Mouse (Mus musculus): ENCODE results near the gene Epb41l5. TPM values are rescaled to one million over a fixed set of nuclear protein-coding genes. Genes with fewer than 3 reads are reported as not detected.

The Epb41l5 gene
- total RNA-seq (2021), result 1 to 10 TPM; 6.0 to 8.0 TPM

DNA sequence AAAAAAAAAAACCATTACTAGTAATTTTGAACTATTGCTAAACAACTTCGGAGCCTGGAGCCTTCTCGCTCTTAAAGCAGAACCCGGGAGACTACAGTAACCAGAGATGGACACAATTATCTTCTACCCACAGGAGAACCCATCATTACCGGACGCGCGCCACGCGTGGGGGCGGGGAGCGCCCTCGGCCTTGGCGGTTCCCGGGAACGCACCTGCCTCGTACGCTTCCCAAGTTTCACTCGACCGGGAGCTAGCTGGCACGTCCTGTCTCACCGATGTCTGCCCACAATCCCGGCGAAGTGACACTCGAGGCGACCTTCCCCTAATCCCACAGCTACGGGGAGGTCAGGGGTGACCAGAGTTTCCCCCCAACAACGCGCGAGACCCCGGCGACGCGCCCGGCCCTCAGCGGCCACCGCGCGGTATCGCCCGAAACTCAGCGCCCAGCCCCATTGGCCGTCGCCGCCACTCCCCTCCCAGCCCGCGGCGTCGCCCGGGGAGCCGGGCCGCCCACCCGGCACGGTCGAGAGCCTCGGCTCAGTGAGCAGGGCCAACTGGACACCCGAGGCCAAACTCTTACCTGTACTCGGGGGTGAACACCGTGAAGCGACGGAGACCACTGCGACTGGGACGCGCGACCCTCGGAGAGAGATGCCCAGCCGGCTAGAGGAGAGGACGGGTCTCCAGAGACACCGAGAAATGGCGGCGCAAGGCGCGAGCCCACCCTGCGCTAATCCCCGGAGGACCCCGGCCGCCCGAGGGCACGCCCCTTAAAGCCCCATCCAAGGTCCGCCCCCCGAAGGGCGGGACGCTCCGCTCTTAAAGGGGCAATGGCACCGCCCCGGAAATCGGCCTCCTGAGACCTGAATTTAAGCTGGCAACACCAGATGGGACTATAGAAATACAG lies at the start of gene Epb41l5:
Gene Epb41l5 (minus strand): TSS at position 796 of the 907 bp plus-strand sequence.
- intact Hi-C loops (cut with DNase I), result no loop called here
- peak; percentile 67 to 71 for DNase-seq (ENCODE audit: low spot score in 2 of 2)

DNA sequence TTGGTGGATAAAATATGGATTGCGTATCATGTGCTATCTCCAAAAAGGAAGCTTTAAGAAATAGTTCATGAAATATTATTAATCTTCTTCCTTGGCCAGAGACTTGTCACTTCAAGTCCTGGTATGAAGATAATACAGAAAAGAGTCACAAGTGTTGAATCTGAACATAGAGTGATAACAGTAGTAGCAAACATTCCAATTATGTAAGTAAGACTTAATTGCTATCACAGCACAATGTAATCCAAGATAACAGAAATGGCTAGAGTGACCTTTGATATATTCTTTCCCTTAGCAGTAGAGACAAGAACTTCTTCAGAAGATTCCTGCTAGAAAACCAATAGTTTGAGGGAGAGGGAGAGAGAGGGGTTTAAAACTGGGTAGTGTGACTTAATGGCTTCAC lies 48.1 kb upstream of the Epb41l5 start:
- intact Hi-C loops (cut with DNase I), result no loop called here
- no peak for DNase-seq (ENCODE audit: low spot score in 2 of 2)

DNA sequence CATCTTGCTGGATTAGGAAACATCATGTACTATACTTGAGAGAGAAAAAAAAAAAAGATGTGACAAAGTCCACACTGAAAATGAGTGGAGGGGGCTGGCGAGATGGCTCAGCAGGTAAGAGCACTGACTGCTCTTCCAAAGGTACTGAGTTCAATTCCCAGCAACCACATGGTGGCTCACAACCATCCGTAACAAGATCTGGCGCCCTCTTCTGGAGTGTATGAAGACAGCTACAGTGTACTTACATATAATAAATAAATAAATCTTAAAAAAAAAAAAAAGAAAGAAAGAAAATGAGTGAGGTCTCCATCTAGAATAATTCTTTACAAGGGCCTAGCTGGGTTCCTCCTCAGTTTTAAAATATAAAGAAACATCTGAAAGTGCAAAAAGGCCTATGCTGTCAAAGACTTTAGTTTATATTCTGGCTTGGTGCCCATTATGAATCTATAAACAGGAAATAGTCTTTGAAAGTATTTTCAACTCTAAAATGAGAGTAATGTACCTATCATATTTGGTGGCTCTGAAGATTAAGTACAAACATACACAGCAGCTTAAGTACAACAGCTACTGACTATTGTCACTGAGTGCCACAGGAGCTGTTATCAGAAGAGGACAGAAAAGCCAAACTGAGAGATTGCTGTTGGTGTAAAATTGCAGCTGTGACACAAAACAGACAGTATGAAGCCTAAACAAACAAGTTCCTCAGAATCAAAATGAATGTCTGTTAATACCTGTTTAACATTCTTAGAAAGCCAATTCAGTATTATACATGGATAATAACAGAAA lies 37.2 kb upstream of the Epb41l5 start:
- DNase-seq (ENCODE audit: low spot score in 2 of 2), result no peak
- intact Hi-C loops (cut with DNase I), result no loop called here

DNA sequence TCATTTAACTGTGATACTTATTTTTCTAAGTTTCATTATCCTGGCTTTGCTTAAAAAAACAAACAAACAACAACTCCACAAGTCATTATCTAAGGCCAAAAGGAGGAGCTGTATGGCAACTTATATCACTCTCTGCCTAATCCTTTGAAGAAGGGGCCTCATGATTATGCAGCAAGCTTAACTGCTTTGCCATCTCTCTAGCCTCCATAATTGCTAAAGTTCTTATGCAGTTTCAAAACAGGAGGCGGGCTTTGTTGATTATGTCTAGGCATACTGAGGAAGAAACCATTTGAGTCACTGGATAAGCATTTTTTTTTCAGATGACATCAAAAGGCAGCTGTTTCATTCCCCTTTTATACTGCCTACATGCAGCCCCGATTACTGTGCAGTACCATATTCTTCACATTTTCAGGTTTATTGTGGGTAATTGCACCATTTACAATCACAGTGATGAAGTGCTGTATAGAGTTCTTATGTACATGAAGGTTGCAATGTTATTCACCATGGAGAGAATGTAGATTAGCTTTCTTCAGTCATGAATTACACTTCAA lies 32.9 kb upstream of the Epb41l5 start:
- peak in 1 of 2 experiments; percentile 6 for DNase-seq (ENCODE audit: low spot score in 2 of 2)
- intact Hi-C loops (cut with DNase I), result no loop called here

DNA sequence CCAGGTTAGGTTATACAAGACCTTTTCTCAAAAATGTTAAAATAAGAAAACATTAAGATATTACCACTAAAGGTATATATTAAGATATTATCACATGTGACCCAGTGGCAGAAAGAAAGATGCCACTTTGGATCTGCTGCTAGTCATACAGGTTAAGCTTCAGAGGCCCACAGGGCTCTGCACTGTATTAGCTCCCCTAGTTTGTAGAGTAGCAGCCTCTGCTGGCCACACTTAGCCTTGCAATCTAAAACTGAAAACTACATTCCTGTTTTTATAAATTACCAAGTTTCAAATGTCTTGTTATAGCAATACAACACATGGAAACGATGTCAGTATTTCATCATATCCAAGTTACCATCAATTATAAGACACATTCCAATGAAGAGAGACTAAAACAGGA lies 26.2 kb upstream of the Epb41l5 start:
- peak; percentile 27 to 44 for DNase-seq (ENCODE audit: low spot score in 2 of 2)
- intact Hi-C loops (cut with DNase I), result loop anchor here (2.0 to 5.0 kb wide), 3 partner anchors 126 to 588 kb away; no protein-coding TSS in a partner anchor

DNA sequence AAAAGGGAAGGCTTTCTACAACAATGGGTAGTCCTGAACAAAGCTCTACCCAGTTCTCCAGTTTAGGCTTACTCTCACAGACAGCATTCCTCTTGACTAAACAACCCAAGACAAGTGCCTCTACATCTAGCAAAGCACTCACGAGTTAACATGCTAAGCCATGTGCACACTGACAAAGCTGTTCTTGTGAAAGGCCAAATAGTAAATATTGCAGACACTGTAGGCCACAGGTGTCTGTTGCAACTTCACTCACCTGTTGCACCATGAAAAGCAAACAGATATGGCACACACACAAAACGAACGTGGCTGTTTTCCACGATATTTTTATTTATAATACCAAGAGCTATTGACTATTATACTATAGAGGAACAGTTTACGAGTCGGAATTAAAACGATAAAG lies 18.1 kb upstream of the Epb41l5 start:
- no peak for DNase-seq (ENCODE audit: low spot score in 2 of 2)
- intact Hi-C loops (cut with DNase I), result no loop called here

DNA sequence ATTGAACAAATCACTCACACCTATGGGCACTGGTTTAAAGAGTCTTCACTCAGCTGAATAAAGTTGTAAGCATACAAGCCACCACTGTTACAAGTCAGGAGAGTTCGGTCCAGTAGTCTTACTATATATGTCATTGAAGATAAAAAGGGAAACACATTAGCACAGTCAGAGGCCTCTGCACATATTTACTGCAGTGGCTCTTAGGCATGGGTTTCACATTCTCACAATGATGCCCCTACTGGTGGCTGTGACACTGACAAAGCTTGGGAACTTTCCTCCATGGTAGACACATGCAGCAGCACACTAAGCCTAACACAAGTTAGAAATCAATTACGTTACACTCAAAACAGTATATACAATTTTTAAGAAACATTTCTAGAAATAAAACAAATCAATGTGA lies 5.5 kb upstream of the Epb41l5 start:
- intact Hi-C loops (cut with DNase I), result no loop called here
- DNase-seq (ENCODE audit: low spot score in 2 of 2), result no peak

DNA sequence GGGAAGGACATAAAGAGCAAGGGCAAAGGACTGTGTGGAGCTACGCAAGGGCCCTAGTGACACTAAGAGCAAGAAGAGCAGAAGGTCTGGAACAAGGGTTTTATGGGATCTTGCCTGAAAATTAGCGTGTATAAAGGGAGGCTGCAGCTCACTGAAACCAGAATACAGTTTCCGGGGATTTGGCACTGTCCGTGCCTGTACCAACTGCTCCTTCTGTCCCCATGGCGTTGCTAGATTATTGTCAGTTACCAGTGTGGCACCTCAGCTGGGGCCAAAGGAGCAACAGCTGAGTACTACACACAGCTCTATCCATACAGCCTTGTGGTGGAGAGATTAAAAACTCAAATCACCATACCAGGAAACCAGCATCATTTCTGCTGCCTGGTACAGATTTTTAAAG lies 1.6 kb upstream of the Epb41l5 start:
- intact Hi-C loops (cut with DNase I), result no loop called here
- DNase-seq (ENCODE audit: low spot score in 2 of 2), result no peak

DNA sequence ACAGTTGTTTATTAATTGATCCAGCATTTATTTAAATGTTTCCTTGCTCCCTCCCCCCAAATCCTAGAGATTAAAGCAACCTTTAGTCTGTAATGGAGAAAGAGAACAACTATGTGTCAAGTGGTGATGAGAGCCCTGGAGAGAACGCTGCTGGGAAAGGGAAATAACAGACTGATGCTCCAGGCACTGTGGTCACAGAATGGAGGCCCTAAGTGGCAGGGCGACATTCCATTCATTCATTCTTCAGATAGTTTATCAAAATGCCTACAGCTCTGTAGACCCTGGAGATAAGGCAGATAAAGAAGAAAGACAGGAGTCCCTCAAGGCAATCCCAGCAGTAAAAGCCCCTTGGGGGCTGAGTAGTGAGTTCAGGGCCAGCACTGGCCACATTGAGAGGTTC lies 827 bp upstream of the Epb41l5 start:
- no peak for DNase-seq (ENCODE audit: low spot score in 2 of 2)
- intact Hi-C loops (cut with DNase I), result no loop called here

DNA sequence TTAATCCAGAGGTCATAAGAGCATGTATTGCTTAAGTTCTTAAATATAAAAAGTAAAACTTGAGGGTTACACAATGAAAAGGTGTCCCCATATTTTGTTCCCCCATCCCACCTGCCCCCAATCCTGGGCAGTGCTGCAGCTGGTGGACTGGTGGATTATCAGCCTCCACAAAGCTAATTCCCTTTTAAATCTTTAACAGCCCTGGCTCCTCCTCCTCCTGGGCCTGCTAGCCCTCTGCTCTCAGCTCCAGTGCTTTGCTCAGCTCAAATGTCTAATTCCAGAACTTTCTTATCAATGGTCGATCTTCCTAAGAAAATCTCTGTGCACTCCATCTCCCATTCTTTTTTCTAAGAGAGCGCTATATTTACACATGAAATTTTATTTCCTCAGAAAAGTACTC lies 2.4 kb downstream of the Epb41l5 start:
- DNase-seq (ENCODE audit: low spot score in 2 of 2), result no peak
- intact Hi-C loops (cut with DNase I), result no loop called here

DNA sequence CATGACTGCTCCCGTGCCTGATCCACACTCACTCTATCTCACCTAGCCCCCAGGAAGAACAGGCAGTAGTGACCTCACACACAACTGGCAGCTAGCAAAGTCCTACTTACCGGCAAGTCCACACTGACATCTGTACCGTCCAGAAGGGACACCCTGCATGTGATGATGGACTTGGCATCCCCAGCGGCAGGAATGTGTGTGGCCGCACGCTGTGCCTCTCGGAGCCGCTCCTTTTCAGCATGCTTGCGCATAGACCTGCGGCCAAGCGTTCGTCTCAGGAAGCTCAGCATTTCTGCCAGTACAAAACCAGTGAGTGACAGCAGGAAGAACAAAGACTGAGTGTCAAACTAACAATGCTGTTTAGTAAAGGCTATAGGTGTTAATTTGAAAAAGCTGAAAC lies 6.4 kb downstream of the Epb41l5 start:
- intact Hi-C loops (cut with DNase I), result no loop called here
- DNase-seq (ENCODE audit: low spot score in 2 of 2), result no peak

DNA sequence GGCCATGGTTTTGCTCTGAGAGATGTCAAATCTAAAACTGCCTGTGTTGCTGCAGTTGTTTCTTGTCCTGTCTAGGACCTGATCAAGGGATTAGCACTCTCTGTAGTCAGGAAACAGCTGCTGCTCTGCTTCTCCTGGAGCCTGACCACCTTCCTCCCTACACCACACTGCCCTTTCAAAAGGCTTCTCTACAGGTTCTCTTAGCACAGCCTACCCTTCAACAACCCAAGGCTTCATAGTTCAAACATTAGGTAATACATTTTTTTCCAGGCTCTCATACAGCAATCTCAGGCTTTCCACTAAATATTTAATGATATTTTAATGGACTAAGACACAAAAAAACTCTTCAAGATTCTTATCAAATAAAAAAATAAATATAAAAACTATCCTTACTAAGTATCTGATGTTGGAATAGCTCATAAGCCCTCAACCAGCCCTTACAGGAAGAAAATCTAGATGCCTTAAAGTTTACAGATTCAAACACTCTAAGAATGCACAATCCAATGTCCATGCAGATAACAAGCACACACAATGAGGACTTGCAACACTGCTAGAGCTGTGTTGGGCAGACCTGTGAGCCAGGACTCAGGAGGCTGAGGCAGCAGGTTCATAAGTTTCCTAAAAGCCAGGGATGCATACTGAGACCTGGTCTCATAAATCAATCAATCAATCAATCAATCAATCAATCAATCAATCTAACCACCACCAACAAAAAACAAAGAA lies 7.5 kb downstream of the Epb41l5 start:
- no peak for DNase-seq (ENCODE audit: low spot score in 2 of 2)
- intact Hi-C loops (cut with DNase I), result no loop called here

DNA sequence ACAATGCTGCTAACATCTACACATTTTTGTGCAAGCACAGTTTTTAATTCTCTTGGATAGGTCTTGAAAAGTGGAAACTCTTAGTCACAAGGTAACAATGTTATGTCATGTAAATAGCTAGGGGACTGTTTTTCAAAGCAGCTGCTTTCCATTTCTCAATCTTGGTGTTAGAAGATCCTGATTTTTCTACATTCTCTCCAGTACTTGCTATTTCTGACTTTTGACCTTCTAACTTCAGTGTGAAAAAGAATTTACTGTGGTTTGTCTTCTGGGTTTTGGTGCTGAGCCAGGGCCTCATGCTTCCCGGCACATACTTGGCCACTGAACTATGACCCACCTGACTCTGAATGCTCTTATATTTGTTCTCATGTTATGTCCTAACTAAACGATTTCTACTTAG lies 8.8 kb downstream of the Epb41l5 start:
- intact Hi-C loops (cut with DNase I), result no loop called here
- DNase-seq (ENCODE audit: low spot score in 2 of 2), result no peak

DNA sequence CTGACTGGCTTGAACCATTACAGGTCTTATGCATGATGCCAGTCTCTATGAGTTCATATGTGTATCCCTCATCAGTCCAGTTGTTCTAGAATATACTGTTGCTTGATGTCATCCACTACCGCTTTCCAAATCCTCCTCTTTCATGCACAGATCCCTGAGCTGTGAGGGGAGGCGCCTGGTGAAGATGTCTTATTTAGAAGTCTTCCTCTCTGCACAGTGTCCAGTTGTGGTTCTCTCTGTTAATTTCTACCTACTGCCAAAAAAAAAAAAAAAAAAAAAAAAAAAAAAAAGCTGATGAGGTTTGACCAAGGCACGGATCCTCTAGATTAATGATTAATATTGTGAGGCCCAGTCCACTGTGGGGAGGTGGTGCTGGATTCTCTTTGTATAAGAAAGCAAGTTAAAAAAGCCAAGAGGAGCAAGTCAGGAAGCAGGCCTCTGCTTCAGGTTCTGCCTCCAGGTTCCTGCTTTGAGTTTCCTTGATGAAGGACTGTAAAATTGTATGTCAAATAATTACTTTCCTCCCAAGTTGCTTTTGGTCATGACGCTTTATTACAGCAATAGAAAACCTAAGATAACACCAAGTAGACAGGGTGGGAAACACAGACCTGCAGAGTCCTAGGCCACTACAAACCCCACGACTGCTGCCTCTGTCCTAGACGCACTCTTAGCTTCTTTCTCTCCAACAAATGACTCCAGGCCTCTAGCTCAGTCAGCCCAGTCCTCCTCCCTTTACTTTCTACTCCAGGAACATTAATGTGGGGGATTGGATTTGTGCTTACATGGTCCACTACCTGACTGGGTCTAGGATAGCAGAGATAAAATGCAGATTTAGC lies 11.4 kb downstream of the Epb41l5 start:
- no peak for DNase-seq (ENCODE audit: low spot score in 2 of 2)
- intact Hi-C loops (cut with DNase I), result no loop called here

DNA sequence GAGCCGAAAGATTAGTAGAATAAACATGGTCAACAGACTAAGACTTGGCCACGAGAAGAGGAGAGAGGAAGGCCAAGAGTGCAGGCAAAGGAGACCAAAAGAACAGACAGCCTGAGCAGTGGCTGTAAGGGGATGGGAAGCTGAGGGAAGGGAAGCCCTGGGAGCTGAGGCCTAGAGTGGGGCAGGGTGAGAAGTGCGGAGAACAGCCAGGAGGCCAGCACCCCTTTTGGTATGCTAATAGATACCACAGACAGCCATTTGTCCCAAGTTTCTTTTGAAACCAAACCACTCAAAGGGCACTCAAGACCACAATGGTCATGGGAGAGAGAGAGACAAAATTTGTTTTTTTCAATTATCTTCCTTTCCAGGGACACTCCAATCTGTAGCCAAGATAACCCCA lies 14.1 kb downstream of the Epb41l5 start:
- intact Hi-C loops (cut with DNase I), result no loop called here
- no peak for DNase-seq (ENCODE audit: low spot score in 2 of 2)

DNA sequence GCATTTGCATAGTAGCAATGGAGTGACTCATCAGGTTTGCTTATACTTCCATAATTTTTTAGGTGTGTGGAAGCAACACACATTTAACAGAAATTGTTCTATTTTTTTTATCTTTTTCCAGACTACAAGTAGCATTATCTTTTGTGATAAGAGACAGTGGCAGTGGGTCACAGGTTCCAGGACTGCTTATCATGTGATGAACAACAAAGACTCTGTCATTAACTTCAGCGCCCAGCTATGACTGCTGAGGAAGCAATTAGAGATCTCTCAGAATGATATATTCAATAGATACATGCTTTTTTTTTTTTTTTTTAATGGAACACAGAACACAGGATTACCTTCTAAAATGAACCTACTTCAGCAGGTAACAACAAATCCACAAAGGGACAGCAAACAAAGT lies 18.4 kb downstream of the Epb41l5 start:
- intact Hi-C loops (cut with DNase I), result no loop called here
- DNase-seq (ENCODE audit: low spot score in 2 of 2), result no peak

DNA sequence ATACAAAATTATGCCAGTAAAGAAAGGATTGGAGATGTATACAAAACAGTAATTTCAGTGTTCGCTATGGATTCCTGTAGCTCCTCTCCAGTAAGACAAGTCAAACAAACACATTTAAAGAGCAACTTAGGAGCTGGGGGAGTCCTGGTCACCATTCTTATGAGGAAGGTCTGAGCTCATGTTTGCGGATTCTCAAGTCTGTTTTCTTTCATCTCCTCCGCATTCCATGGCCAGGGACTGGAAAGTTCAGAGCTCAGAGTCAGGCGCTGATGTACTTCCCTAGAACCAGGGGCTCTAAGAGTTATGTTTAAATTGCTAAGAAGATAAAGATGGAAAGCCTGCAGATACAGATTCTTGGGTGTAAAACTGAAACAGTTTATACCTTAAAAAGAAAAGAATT lies 22.0 kb downstream of the Epb41l5 start:
- intact Hi-C loops (cut with DNase I), result no loop called here
- DNase-seq (ENCODE audit: low spot score in 2 of 2), result no peak

DNA sequence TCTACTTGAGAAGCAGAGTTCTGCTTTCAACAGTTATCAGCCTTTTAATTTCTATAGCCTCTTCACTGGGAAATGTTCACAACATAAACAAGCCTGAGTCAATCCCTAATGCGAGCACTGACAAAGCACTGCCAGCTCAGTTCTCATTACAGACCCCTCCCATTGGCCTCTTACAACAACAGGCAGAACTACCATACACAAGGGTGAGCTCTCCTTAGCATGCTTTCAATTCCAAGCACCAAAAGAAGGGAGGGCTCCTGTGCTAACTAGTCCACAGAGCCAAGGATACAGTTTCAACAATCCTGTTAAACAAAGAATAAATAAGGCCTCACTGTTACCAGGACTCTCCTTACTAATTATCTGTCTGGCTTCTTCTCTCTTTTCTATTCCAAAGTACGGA lies 24.4 kb downstream of the Epb41l5 start:
- intact Hi-C loops (cut with DNase I), result no loop called here
- no peak for DNase-seq (ENCODE audit: low spot score in 2 of 2)

DNA sequence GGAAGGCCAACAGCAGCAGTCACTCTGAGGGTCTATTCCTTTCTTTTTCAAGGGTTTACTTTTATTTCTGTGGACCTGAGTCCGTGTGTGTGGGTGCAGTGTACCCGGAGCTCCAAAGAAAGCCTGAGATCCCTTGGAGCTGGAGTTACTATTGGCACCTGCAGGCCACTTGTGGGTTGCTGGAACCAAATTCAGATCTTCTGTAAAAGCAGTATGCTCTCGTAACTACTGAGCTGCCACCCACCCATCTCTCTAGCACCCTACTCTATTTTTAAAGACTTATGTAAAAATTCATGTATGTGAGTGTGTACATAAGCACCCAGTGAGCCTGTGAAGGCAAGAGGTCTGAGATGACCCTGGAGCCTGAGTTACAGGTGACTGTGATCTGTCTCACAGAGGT lies 43.4 kb downstream of the Epb41l5 start:
- DNase-seq (ENCODE audit: low spot score in 2 of 2), result peak; percentile 5 to 84
- intact Hi-C loops (cut with DNase I), result loop anchor here (5.0 kb wide), 1 partner anchor 48 kb away; no protein-coding TSS in a partner anchor

Data from left cerebral cortex, postnatal 25 days (tissue).